Mouse (Mus musculus) kidney, embryonic 14.5 days (tissue): ENCODE measurements around the gene Rab38. TPM values are rescaled to one million over a fixed set of nuclear protein-coding genes. Genes with fewer than 3 reads are reported as not detected.

Source experiments
- ATAC-seq: fragments of 200-750 bp; cut with Nextera tagmentation; 2 replicates; pipeline ENCODE4 v1.8.0; 2017; ENCODE audit warnings: moderate number of reproducible peaks, mild to moderate bottlenecking, moderate TSS enrichment, moderate library complexity; ENCODE audit not compliant: low FRiP score, low TSS enrichment
- H3K27ac ChIP-seq: fragments of 300-500 bp; sonication (generic); 2 replicates; pipeline ENCODE4 v1.5.1; 2014; ENCODE audit warnings: low read depth, mild to moderate bottlenecking, low read length, moderate library complexity, mixed read lengths
- H3K27me3 ChIP-seq: fragments of 300-500 bp; sonication (generic); 2 replicates; pipeline ENCODE4 v1.6.1; 2014; ENCODE audit warnings: mild to moderate bottlenecking, low read length; ENCODE audit not compliant: control insufficient read depth, insufficient read depth
- H3K36me3 ChIP-seq: fragments of 300-500 bp; sonication (generic); 2 replicates; pipeline ENCODE4 v1.6.1; 2014; ENCODE audit warnings: low read length, mixed read lengths; ENCODE audit not compliant: control insufficient read depth, insufficient read depth
- H3K4me1 ChIP-seq: fragments of 300-500 bp; sonication (generic); 2 replicates; pipeline ENCODE4 v1.6.1; 2014; ENCODE audit warnings: low read length, mixed read lengths; ENCODE audit not compliant: control insufficient read depth, insufficient read depth
- H3K4me2 ChIP-seq: fragments of 300-500 bp; sonication (generic); replicated peaks from 2 replicates; pipeline ENCODE4 v1.6.1; 2014; ENCODE audit warnings: low read depth, mild to moderate bottlenecking, low read length
- H3K4me3 ChIP-seq: fragments of 300-500 bp; sonication (generic); 2 replicates; pipeline ENCODE4 v1.5.1; 2014; ENCODE audit warnings: mild to moderate bottlenecking, low read length
- H3K9ac ChIP-seq: fragments of 300-500 bp; sonication (generic); 2 replicates; pipeline ENCODE4 v1.6.1; 2014; ENCODE audit warnings: low read depth, mild to moderate bottlenecking, low read length, moderate library complexity
- H3K9me3 ChIP-seq: fragments of 300-500 bp; sonication (generic); 2 replicates; pipeline ENCODE4 v1.6.1; 2016; ENCODE audit warnings: low read length; ENCODE audit not compliant: control insufficient read depth
- WGBS: fragments of 180-500 bp; shearing (Covaris S2); extraction: QIAGEN DNeasy Blood & Tissue Kit; methylation state at CpG from one replicate; pipeline ENCODE4 v1.1.7; 2014; 5-methylcytosine and 5-hydroxymethylcytosine counted together
- polyA plus RNA-seq: library from polyadenylated mRNA; unstranded; fragments of >200 nt; fragmentation: Nextera tagmentation; extraction: Ambion mirVana; gene quantifications from 2 replicates; pipeline ENCODE4 v1.2.1, GENCODE M21; 2014

Rab38 gene
- polyA plus RNA-seq, 1 experiment from 2014 or later: 2.5 TPM

GRCm38 (mm10) chr7:88482628-88483027, 52.6 kb downstream of the Rab38 start:
- H3K9me3 ChIP-seq: no peaks in the 10 kb centered on the region

GRCm38 (mm10) chr7:88491020-88491419, 60.9 kb downstream of the Rab38 start:
- Histone ChIP-seq H3K9ac (no peak overlapping the region), H3K9me3 (no peaks in the 10 kb centered on the region), H3K27ac (no peak overlapping the region), H3K36me3 (no peaks in the 10 kb centered on the region), H3K27me3 (no peaks in the 10 kb centered on the region), H3K4me2 (no peak overlapping the region), H3K4me1 (no peaks in the 10 kb centered on the region), H3K4me3 (no peak overlapping the region)
- 56% methylated on average over 2 of the region's 2 CpGs for WGBS
- no peak for ATAC-seq

More at GRCm38 (mm10) chr7:88482628-88483027, 52.6 kb downstream of the Rab38 start:
- no peaks in the 10 kb centered on the region for H3K36me3 ChIP-seq
- no peaks in the 10 kb centered on the region for H3K4me1 ChIP-seq
- WGBS: 74% methylated on average over 7 of the region's 7 CpGs
- no peak overlapping the region for H3K9ac ChIP-seq
- no peak for ATAC-seq
- H3K27me3 ChIP-seq: no peaks in the 10 kb centered on the region
- no peak overlapping the region for H3K27ac ChIP-seq
- no peak overlapping the region for H3K4me3 ChIP-seq
- H3K4me2 ChIP-seq: no peak overlapping the region

- Histone ChIP-seq H3K4me2 (no peak overlapping the region), H3K4me3 (no peak overlapping the region), H3K27me3 (no peaks in the 10 kb centered on the region), H3K9ac (no peak overlapping the region), H3K9me3 (no peaks in the 10 kb centered on the region), H3K27ac (no peak overlapping the region), H3K4me1 (no peaks in the 10 kb centered on the region), H3K36me3 (no peaks in the 10 kb centered on the region)
- ATAC-seq: no peak
- WGBS: 80% methylated on average over 5 of the region's 5 CpGs
Observed at GRCm38 (mm10) chr7:88502217-88502817, 72.2 kb downstream of the Rab38 start.

GRCm38 (mm10) chr7:88509748-88510147, 79.7 kb downstream of the Rab38 start:
- Histone ChIP-seq H3K4me1 (no peaks in the 10 kb centered on the region), H3K4me3 (no peak overlapping the region), H3K36me3 (no peaks in the 10 kb centered on the region), H3K9ac (no peak overlapping the region), H3K27ac (no peak overlapping the region), H3K27me3 (no peaks in the 10 kb centered on the region), H3K9me3 (no peaks in the 10 kb centered on the region), H3K4me2 (no peak overlapping the region)
- WGBS: 85% methylated on average over 2 of the region's 2 CpGs
- ATAC-seq: no peak

- Histone ChIP-seq H3K4me2 (no peak overlapping the region), H3K36me3 (no peaks in the 10 kb centered on the region), H3K4me3 (no peak overlapping the region), H3K9me3 (no peaks in the 10 kb centered on the region), H3K9ac (no peak overlapping the region), H3K4me1 (no peaks in the 10 kb centered on the region), H3K27ac (no peak overlapping the region), H3K27me3 (no peaks in the 10 kb centered on the region)
- WGBS: 91% methylated on average over 1 of the region's 1 CpGs
- ATAC-seq: no peak
Observed at GRCm38 (mm10) chr7:88522481-88522880, 92.4 kb downstream of the Rab38 start.

GRCm38 (mm10) chr7:88527100-88527671, 97.1 kb downstream of the Rab38 start:
- Histone ChIP-seq H3K9ac (no peak overlapping the region), H3K9me3 (no peaks in the 10 kb centered on the region), H3K27ac (no peak overlapping the region), H3K4me2 (no peak overlapping the region), H3K36me3 (no peaks in the 10 kb centered on the region), H3K27me3 (no peaks in the 10 kb centered on the region), H3K4me3 (no peak overlapping the region), H3K4me1 (no peaks in the 10 kb centered on the region)
- no peak for ATAC-seq
- 67% methylated on average over 1 of the region's 1 CpGs for WGBS

GRCm38 (mm10) chr7:88536127-88536531, 106.1 kb downstream of the Rab38 start:
- H3K9me3 ChIP-seq: no peaks in the 10 kb centered on the region
- no peaks in the 10 kb centered on the region for H3K27me3 ChIP-seq

GRCm38 (mm10) chr7:88536743-88537142, 106.7 kb downstream of the Rab38 start:
- Histone ChIP-seq H3K4me1 (no peaks in the 10 kb centered on the region), H3K9me3 (no peaks in the 10 kb centered on the region), H3K4me3 (no peak overlapping the region), H3K27me3 (no peaks in the 10 kb centered on the region), H3K36me3 (no peaks in the 10 kb centered on the region), H3K4me2 (no peak overlapping the region), H3K27ac (no peak overlapping the region), H3K9ac (no peak overlapping the region)
- 53% methylated on average over 3 of the region's 3 CpGs for WGBS
- no peak for ATAC-seq

More at GRCm38 (mm10) chr7:88536127-88536531, 106.1 kb downstream of the Rab38 start:
- H3K27ac ChIP-seq: no peak overlapping the region
- no peak for ATAC-seq
- no peaks in the 10 kb centered on the region for H3K36me3 ChIP-seq
- no peaks in the 10 kb centered on the region for H3K4me1 ChIP-seq
- H3K4me2 ChIP-seq: no peak overlapping the region
- no peak overlapping the region for H3K4me3 ChIP-seq
- no peak overlapping the region for H3K9ac ChIP-seq
